Mouse (Mus musculus) cerebellum, adult 18-20 months (tissue): ENCODE measurements around the gene Ptdss2.

Experiments used
- DNase-seq, 2 experiments: peaks; one replicate each; pipeline ENCODE4 v3.0.0; 2021

The Ptdss2 gene

GRCm38 (mm10) chr7:141175068-141175467 lies 52.9 kb downstream of the Ptdss2 start:
- DNase-seq, result no peak

- peak; percentile 90 to 92 for DNase-seq
Observed at GRCm38 (mm10) chr7:141176173-141176572, 54.0 kb downstream of the Ptdss2 start.

- DNase-seq, result no peak
Observed at GRCm38 (mm10) chr7:141188194-141188593, 66.0 kb downstream of the Ptdss2 start.

- DNase-seq, result no peak
Observed at GRCm38 (mm10) chr7:141188733-141189132, 66.6 kb downstream of the Ptdss2 start.

GRCm38 (mm10) chr7:141190220-141190619 lies 68.0 kb downstream of the Ptdss2 start:
- DNase-seq, result no peak

GRCm38 (mm10) chr7:141191036-141191435 lies 68.9 kb downstream of the Ptdss2 start:
- no peak for DNase-seq

- DNase-seq, result no peak
Observed at GRCm38 (mm10) chr7:141191796-141192685, 69.9 kb downstream of the Ptdss2 start.

- no peak for DNase-seq
Observed at GRCm38 (mm10) chr7:141192776-141193347, 70.7 kb downstream of the Ptdss2 start.

- peak in 1 of 2 experiments; percentile 38 for DNase-seq
Observed at GRCm38 (mm10) chr7:141193348-141193856, 71.2 kb downstream of the Ptdss2 start.

- peak; percentile 98 for DNase-seq
Observed at GRCm38 (mm10) chr7:141193948-141194347, 71.8 kb downstream of the Ptdss2 start, which contains the start of the genes Hras and Lrrc56. TSS of gene Hras (minus strand) at chr7:141194005. TSS of gene Lrrc56 (plus strand) at chr7:141194157.

- DNase-seq, result no peak
Observed at GRCm38 (mm10) chr7:141194409-141194808, 72.2 kb downstream of the Ptdss2 start.

- DNase-seq, result peak; percentile 80 to 81
Observed at GRCm38 (mm10) chr7:141194830-141195229, 72.6 kb downstream of the Ptdss2 start.

GRCm38 (mm10) chr7:141195754-141196153 lies 73.6 kb downstream of the Ptdss2 start:
- no peak for DNase-seq

- no peak for DNase-seq
Observed at GRCm38 (mm10) chr7:141196619-141197282, 74.6 kb downstream of the Ptdss2 start.

- DNase-seq, result no peak
Observed at GRCm38 (mm10) chr7:141198121-141198520, 75.9 kb downstream of the Ptdss2 start.

GRCm38 (mm10) chr7:141204546-141204945 lies 82.4 kb downstream of the Ptdss2 start:
- no peak for DNase-seq

GRCm38 (mm10) chr7:141205504-141205903 lies 83.3 kb downstream of the Ptdss2 start:
- DNase-seq, result no peak

- DNase-seq, result no peak
Observed at GRCm38 (mm10) chr7:141206182-141206937, 84.2 kb downstream of the Ptdss2 start.
